Mouse (Mus musculus) midbrain, postnatal 0 days (tissue): ENCODE data around the gene Snx4. TPM values are rescaled to one million over a fixed set of nuclear protein-coding genes. Genes with fewer than 3 reads are reported as not detected.

Source experiments
- ATAC-seq: fragments of 200-750 bp; cut with Nextera tagmentation; 2 replicates; pipeline ENCODE4 v1.8.0; 2017; ENCODE audit warnings: moderate number of reproducible peaks, mild to moderate bottlenecking, moderate TSS enrichment, moderate library complexity; ENCODE audit not compliant: low FRiP score
- DNase-seq: peaks from one replicate; pipeline ENCODE4 v3.0.0-alpha.2; 2015; ENCODE audit warnings: low spot score
- H3K27ac ChIP-seq: fragments of 300-500 bp; sonication (generic); 2 replicates; pipeline ENCODE4 v1.5.1; 2014; ENCODE audit warnings: low read depth, mild to moderate bottlenecking, low read length, mixed read lengths
- H3K27me3 ChIP-seq: fragments of 300-500 bp; sonication (generic); 2 replicates; pipeline ENCODE4 v1.6.1; 2014; ENCODE audit warnings: low read length, control low read depth, mixed read lengths; ENCODE audit not compliant: insufficient read depth
- H3K36me3 ChIP-seq: fragments of 300-500 bp; sonication (generic); 2 replicates; pipeline ENCODE4 v1.6.1; 2014; ENCODE audit warnings: low read length, control low read depth, mixed read lengths; ENCODE audit not compliant: insufficient read depth
- H3K4me1 ChIP-seq: fragments of 300-500 bp; sonication (generic); 2 replicates; pipeline ENCODE4 v1.6.1; 2014; ENCODE audit warnings: mild to moderate bottlenecking, control low read depth, antibody characterized with exemption, low read length, mixed read lengths; ENCODE audit not compliant: insufficient read depth
- H3K4me2 ChIP-seq: fragments of 300-500 bp; sonication (generic); 2 replicates; pipeline ENCODE4 v1.6.1; 2014; ENCODE audit warnings: low read depth, mild to moderate bottlenecking, low read length, mixed read lengths; ENCODE audit not compliant: poor library complexity, severe bottlenecking
- H3K4me3 ChIP-seq: fragments of 300-500 bp; sonication (generic); 2 replicates; pipeline ENCODE4 v1.5.1; 2014; ENCODE audit warnings: low read depth, mild to moderate bottlenecking, low read length, moderate library complexity
- H3K9ac ChIP-seq: fragments of 300-500 bp; sonication (generic); replicated peaks from 2 replicates; pipeline ENCODE4 v1.6.1; 2014; ENCODE audit warnings: mild to moderate bottlenecking, low read length, moderate library complexity, mixed read lengths; ENCODE audit not compliant: poor library complexity, severe bottlenecking
- H3K9me3 ChIP-seq: fragments of 300-500 bp; sonication (generic); 2 replicates; pipeline ENCODE4 v1.6.1; 2016; ENCODE audit warnings: low read length, control low read depth
- CTCF ChIP-seq: IDR thresholded peaks from 2 replicates; pipeline ENCODE4 v1.5.1; 2016; ENCODE audit warnings: antibody characterized with exemption, mild to moderate bottlenecking
- WGBS: fragments of 180-500 bp; shearing (Covaris S2); extraction: QIAGEN DNeasy Blood & Tissue Kit; methylation state at CpG from one replicate; pipeline ENCODE4 v1.1.7; 2014; 5-methylcytosine and 5-hydroxymethylcytosine counted together
- polyA plus RNA-seq: library from polyadenylated mRNA; unstranded; fragments of >200 nt; fragmentation: Nextera tagmentation; extraction: Ambion mirVana; gene quantifications from 2 replicates; pipeline ENCODE4 v1.2.1, GENCODE M21; 2015
- total RNA-seq: library from RNA; depleted of rRNA; stranded (reverse); fragments of >200 nt; gene quantifications from 2 replicates; pipeline ENCODE4 v1.2.3, GENCODE M21; 2014

The Snx4 gene
- total and polyA plus RNA-seq, 2 experiments from 2014 or later: 65.8 to 111 TPM

DNA sequence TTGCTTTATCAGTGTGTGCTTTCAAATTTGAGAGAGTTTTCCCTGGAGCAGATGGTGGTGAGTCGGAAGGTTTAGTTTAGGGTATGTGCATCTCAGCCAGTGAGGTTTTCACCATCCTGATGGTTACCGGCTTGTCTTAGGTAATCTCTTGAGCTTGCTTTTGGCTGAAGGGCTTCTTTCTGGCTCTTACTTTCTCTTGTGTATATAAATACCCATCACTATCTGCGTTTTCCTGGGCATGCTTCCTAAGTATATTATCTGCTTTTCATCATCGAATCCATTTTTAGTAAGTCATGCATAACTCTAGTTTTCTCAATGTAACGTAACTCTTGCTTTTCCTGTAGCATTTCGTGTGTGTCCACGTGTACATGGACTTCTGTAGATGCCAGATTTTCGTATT lies 9.6 kb downstream of the Snx4 start:
- Histone ChIP-seq H3K4me2 (no peak overlapping the region), H3K4me3 (no peak overlapping the region)
- WGBS: 85% methylated on average over 8 of the region's 8 CpGs

DNA sequence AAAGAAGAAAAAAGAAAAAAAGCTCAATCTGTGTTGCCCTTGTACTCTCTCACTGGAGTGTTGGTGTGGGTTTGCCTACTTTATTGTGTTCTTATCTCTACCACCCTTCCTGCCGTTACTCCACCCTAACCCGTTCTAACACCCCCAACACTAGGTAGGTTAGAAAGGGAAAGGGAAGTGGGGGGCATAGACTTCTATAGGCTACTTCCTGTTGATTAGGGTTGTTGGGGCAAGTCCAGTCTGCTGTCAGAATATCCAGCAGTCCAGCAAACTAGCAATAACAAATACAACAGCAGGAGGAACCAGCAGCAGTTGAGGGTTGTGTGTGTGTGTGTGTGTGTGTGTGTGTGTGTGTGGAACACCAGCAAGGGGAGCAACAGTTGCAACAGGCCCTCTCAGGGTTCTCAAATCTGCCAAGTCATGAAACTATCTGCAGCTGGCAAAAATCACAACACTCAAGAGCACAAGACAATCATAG lies 10.4 kb downstream of the Snx4 start:
- peaks cover 6% of the 10 kb centered on the region; the same call in 1 of the 2 replicates for H3K36me3 ChIP-seq
- ATAC-seq: no peak
- 79% methylated on average over 2 of the region's 2 CpGs for WGBS

More for the DNA sequence above, 9.6 kb downstream of the Snx4 start:
- Histone ChIP-seq H3K9me3 (no peaks in the 10 kb centered on the region), H3K4me1 (no peaks in the 10 kb centered on the region), H3K9ac (no peak overlapping the region), H3K27me3 (no peaks in the 10 kb centered on the region), H3K27ac (no peak overlapping the region), H3K36me3 (peaks cover 6% of the 10 kb centered on the region; the same call in 1 of the 2 replicates)
- no peak for ATAC-seq
- TF ChIP-seq CTCF: no peak
- no peak for DNase-seq

DNA sequence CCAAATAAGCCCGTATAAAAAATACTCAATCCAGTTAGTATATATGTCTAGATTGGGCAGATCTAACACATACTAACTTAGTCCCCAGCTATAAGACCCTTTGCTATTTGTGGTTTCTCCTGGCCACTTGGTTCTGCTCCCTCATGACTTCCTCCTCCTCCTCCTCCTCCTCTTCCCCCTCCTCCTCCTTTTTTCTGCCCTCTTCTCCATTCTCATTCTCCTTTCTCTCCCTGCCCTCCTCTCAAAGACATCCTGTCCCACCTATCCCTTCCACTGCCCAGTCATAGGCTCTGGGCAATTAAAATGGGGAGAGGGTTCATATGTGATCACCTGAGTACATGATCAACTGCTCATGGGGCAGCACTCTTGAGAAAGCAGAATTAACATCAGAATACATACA lies 10.9 kb downstream of the Snx4 start:
- Histone ChIP-seq H3K4me1 (no peaks in the 10 kb centered on the region), H3K36me3 (peaks cover 7% of the 10 kb centered on the region; the same call in 1 of the 2 replicates), H3K27me3 (no peaks in the 10 kb centered on the region), H3K27ac (no peak overlapping the region), H3K4me2 (no peak overlapping the region), H3K9ac (no peak overlapping the region), H3K9me3 (no peaks in the 10 kb centered on the region), H3K4me3 (no peak overlapping the region)
- DNase-seq: no peak
- no peak for TF ChIP-seq CTCF
- 95% methylated on average over 1 of the region's 1 CpGs for WGBS
- no peak for ATAC-seq

More for the DNA sequence above, 10.4 kb downstream of the Snx4 start:
- TF ChIP-seq CTCF: no peak
- no peaks in the 10 kb centered on the region for H3K9me3 ChIP-seq
- DNase-seq: no peak
- H3K9ac ChIP-seq: no peak overlapping the region
- H3K4me1 ChIP-seq: no peaks in the 10 kb centered on the region
- no peak overlapping the region for H3K4me2 ChIP-seq
- H3K27ac ChIP-seq: no peak overlapping the region
- H3K4me3 ChIP-seq: no peak overlapping the region
- no peaks in the 10 kb centered on the region for H3K27me3 ChIP-seq

DNA sequence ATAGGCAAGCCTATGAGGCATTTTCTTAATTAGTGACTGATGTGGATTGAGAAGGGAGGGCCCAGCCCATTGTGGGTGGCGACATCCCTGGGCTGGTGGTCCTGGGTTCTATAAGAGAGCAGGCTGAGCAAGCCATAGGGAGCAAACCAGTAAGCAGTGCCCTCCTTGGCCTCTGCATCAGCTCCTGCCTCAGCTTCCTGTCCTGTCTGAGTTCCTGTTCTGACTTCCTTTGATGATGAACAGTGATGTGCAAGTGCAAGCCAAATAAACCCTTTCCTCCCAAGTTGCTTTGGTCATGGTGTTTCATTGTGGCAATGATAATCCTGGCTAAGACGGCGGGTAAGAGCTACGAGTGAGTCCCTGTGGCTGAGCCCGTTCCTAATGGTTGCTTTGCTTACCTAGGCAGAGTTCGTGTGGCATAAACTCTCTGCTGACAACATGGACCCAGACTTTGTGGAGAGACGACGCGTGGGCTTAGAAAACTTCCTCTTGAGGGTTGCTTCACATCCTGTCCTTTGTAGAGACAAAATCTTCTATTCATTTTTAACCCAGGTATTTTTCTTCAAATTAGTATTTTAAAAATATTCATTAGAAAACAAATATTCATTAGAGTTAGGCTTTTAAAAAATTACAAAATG lies 16.5 kb downstream of the Snx4 start:
- ATAC-seq: no peak
- H3K36me3 ChIP-seq: peaks cover 22% of the 10 kb centered on the region
- TF ChIP-seq CTCF: no peak
- no peaks in the 10 kb centered on the region for H3K27me3 ChIP-seq
- H3K4me2 ChIP-seq: no peak overlapping the region
- no peak overlapping the region for H3K4me3 ChIP-seq
- 86% methylated on average over 9 of the region's 9 CpGs for WGBS
- H3K4me1 ChIP-seq: no peaks in the 10 kb centered on the region
- H3K9ac ChIP-seq: no peak overlapping the region
- H3K27ac ChIP-seq: no peak overlapping the region
- H3K9me3 ChIP-seq: no peaks in the 10 kb centered on the region
- DNase-seq: no peak

DNA sequence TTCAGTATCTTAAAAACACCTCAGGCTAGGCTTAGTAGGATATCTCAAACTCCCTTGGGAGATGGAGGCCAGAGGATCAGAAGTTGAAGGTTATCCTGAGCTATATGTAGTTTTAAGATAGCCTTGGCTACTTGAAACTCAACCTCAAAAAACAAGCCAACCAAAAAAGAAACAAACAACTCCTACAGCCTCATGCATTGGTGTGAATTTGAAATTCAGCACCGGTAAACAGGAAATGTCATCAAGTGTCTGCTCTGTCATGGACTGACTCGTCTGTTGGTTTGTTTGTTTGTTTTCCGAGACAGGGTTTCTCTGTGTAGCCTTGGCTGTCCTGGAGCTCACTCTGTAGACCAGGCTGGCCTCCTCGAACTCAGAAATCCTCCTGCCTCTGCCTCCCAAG lies 20.6 kb downstream of the Snx4 start:
- H3K36me3 ChIP-seq: peaks cover 20% of the 10 kb centered on the region
- ATAC-seq: no peak
- H3K4me3 ChIP-seq: no peak overlapping the region

DNA sequence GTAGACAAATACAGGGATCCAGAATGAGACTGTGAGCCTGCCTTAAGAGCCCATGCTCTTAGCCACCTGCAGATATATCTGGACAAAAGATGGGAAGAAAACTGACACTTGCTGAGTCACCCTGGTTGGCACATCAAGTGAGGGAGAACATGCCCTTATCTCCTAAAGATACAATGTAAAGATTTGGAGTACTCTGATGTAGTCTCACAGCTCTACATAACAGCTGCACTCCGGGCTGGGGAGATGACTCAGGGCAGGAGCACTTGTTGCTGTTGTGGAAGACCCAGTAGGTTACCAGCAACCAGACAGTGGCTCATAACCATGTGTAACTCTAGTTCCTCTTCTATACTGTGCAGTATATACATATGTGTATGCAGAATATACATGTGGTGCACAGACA lies 31.8 kb downstream of the Snx4 start:
- no peak for TF ChIP-seq CTCF
- no peak overlapping the region for H3K4me2 ChIP-seq
- H3K4me3 ChIP-seq: no peak overlapping the region
- no peaks in the 10 kb centered on the region for H3K27me3 ChIP-seq
- WGBS: 86% methylated on average over 1 of the region's 1 CpGs
- H3K4me1 ChIP-seq: no peaks in the 10 kb centered on the region
- peaks cover 27% of the 10 kb centered on the region for H3K36me3 ChIP-seq
- ATAC-seq (no peak), DNase-seq (no peak)
- no peak overlapping the region for H3K27ac ChIP-seq
- H3K9ac ChIP-seq: no peak overlapping the region
- no peaks in the 10 kb centered on the region for H3K9me3 ChIP-seq

More for the DNA sequence above, 20.6 kb downstream of the Snx4 start:
- Histone ChIP-seq H3K9ac (no peak overlapping the region), H3K27ac (no peak overlapping the region), H3K9me3 (no peaks in the 10 kb centered on the region), H3K27me3 (no peaks in the 10 kb centered on the region), H3K4me2 (no peak overlapping the region), H3K4me1 (no peaks in the 10 kb centered on the region)
- no peak for DNase-seq
- TF ChIP-seq CTCF: no peak
- 88% methylated on average over 4 of the region's 4 CpGs for WGBS
